Mouse (Mus musculus): ENCODE measurements around the gene Trem2. TPM values are rescaled to one million over a fixed set of nuclear protein-coding genes. Genes with fewer than 3 reads are reported as not detected.
"Not testable (repeated sequence)": the region's sequence is repeated elsewhere in the genome, so short reads cannot be mapped to it uniquely, and the experiment has no call there.

Gene Trem2
- total RNA-seq (2021) = under 1 TPM in 1 of 2 experiments, not detected in 1; 0.97 TPM
- long read RNA-seq, experiment 1, partial matches to known transcripts = 1 of 1 reads
- long read RNA-seq, experiment 1, other reads (novel, unspliced or antisense) = 0 of 1 reads
- long read RNA-seq, experiment 2 = 0 reads

- DNase-seq (ENCODE audit: low spot score) = no peak
Measured at GRCm38 (mm10) chr17:48346231-48346630, at the start of gene Trem2. Gene Trem2 (plus strand): TSS chr17:48346401.

GRCm38 (mm10) chr17:48299203-48299602 lies 47.0 kb upstream of the Trem2 start, which contains the start of gene Treml2:
Gene Treml2 (plus strand): TSS chr17:48299498.
- no peak for DNase-seq (ENCODE audit: low spot score)

- DNase-seq (ENCODE audit: low spot score) = no peak
Measured at GRCm38 (mm10) chr17:48299756-48300155, 46.4 kb upstream of the Trem2 start.

GRCm38 (mm10) chr17:48300199-48300598 lies 46.0 kb upstream of the Trem2 start:
- DNase-seq (ENCODE audit: low spot score) = no peak

- DNase-seq (ENCODE audit: low spot score) = no peak
Measured at GRCm38 (mm10) chr17:48300861-48301260, 45.3 kb upstream of the Trem2 start.

GRCm38 (mm10) chr17:48301792-48302191 lies 44.4 kb upstream of the Trem2 start:
- no peak for DNase-seq (ENCODE audit: low spot score)

- no peak for DNase-seq (ENCODE audit: low spot score)
Measured at GRCm38 (mm10) chr17:48312124-48312523, 34.1 kb upstream of the Trem2 start.

- not testable (repeated sequence) for DNase-seq (ENCODE audit: low spot score)
Measured at GRCm38 (mm10) chr17:48315905-48316579, 30.2 kb upstream of the Trem2 start, which contains the start of gene B430306N03Rik. Gene B430306N03Rik (plus strand): TSS chr17:48316141.

- no peak for DNase-seq (ENCODE audit: low spot score)
Measured at GRCm38 (mm10) chr17:48318686-48319085, 27.5 kb upstream of the Trem2 start.

- no peak for DNase-seq (ENCODE audit: low spot score)
Measured at GRCm38 (mm10) chr17:48321279-48321678, 24.9 kb upstream of the Trem2 start.

GRCm38 (mm10) chr17:48323236-48323635 lies 23.0 kb upstream of the Trem2 start:
- DNase-seq (ENCODE audit: low spot score) = no peak

GRCm38 (mm10) chr17:48324258-48324657 lies 21.9 kb upstream of the Trem2 start:
- DNase-seq (ENCODE audit: low spot score) = no peak

GRCm38 (mm10) chr17:48325093-48325492 lies 21.1 kb upstream of the Trem2 start:
- DNase-seq (ENCODE audit: low spot score) = no peak

- DNase-seq (ENCODE audit: low spot score) = no peak
Measured at GRCm38 (mm10) chr17:48325638-48326037, 20.6 kb upstream of the Trem2 start.

- no peak for DNase-seq (ENCODE audit: low spot score)
Measured at GRCm38 (mm10) chr17:48326656-48327055, 19.5 kb upstream of the Trem2 start.

GRCm38 (mm10) chr17:48332524-48332923 lies 13.7 kb upstream of the Trem2 start:
- DNase-seq (ENCODE audit: low spot score) = no peak

- no peak for DNase-seq (ENCODE audit: low spot score)
Measured at GRCm38 (mm10) chr17:48334186-48334585, 12.0 kb upstream of the Trem2 start.

- DNase-seq (ENCODE audit: low spot score) = peak; percentile 65
Measured at GRCm38 (mm10) chr17:48336857-48337256, 9.3 kb upstream of the Trem2 start.

- no peak for DNase-seq (ENCODE audit: low spot score)
Measured at GRCm38 (mm10) chr17:48340267-48340666, 5.9 kb upstream of the Trem2 start.

- DNase-seq (ENCODE audit: low spot score) = no peak
Measured at GRCm38 (mm10) chr17:48341947-48342346, 4.3 kb upstream of the Trem2 start.

- DNase-seq (ENCODE audit: low spot score) = no peak
Measured at GRCm38 (mm10) chr17:48343065-48343464, 3.1 kb upstream of the Trem2 start.

GRCm38 (mm10) chr17:48345824-48346223 lies 377 bp upstream of the Trem2 start:
- DNase-seq (ENCODE audit: low spot score) = no peak

- no peak for DNase-seq (ENCODE audit: low spot score)
Measured at GRCm38 (mm10) chr17:48346834-48347233, 633 bp downstream of the Trem2 start.

Data from gastrocnemius, adult 18-20 months (tissue).